Mouse (Mus musculus) erythroid progenitor cell, adult 5-6 weeks (primary cell): ENCODE results near the gene Tgfbr2. TPM values are rescaled to one million over a fixed set of nuclear protein-coding genes. Genes with fewer than 3 reads are reported as not detected.

Experiments used
- ATAC-seq: replicated peaks from 2 replicates; pipeline ENCODE4 v1.8.0; 2016; ENCODE audit warnings: moderate number of reproducible peaks, mild to moderate bottlenecking, moderate TSS enrichment, inconsistent platforms; ENCODE audit not compliant: poor library complexity, low FRiP score, severe bottlenecking
- total RNA-seq, 2 experiments: library from RNA; stranded (forward) in 1 of 2; stranded (reverse) in 1 of 2; fragments of 150-400 nt in 1 of 2; fragments of 186-747, 209-891 nt in 1 of 2; gene quantifications; 2 replicates each; pipeline versions ENCODE4 v1.2.3 to v1.2.4; 2015 to 2017; ENCODE audit warnings: low replicate concordance in 2 of 2

Tgfbr2 gene
- total RNA-seq, 2 experiments from 2014 or later = 5.3 to 10.5 TPM

DNA sequence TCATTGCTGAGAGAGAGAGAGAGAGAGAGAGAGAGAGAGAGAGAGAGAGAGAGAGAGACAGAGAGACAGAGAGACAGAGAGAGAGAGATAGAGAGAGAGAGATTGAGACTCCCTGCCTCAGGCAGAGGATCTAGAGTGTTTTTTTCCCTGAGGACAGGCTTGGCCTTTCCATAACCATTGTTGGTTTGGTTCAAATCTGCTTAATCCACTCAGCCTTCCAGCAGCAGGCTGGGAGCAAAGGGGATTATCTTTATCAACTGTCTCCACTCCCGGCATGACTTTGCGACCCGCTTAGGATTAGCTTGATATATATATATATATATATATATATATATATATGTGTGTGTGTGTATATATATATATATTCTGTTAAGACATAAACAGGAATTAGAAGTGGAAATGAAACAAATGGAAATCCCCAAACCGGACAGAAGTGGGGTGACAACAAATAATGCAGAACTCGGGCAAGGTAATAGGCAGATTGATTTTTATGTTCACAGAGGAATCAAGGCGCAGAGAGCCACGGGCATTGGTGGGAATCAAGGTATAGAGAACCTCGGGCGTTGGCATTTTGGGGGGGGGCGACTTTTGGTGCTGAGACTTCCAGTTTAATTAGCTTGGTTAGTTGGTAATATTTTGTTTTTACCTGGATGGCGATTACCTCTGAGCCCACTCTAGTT lies 22.5 kb upstream of the Tgfbr2 start:
- no peak for ATAC-seq

DNA sequence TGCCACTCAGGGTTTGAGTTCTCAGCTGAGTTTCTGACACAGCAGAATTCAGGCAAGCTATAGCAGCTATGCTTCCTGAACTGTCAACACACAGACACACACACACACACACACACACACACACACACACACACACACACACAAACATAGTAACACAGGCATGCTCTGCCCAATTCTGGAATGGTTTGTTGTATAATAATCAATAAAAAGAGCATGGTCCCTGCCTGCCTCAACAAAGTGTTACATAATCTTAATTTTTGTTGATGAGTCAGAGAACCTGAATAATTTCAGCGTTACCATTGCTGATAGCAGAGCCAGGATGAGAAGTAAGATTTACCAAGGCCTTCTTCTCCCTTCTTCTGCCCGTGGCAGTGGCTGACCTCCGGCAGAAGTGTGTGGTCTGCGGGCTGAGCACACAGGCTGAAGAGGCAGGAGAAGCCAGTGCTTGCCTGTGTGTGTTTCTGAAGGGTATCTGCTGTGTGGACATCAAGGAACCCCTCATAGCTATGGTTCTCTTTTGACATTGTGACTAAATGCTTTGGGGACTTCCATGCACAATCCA lies 18.8 kb upstream of the Tgfbr2 start:
- ATAC-seq = no peak

DNA sequence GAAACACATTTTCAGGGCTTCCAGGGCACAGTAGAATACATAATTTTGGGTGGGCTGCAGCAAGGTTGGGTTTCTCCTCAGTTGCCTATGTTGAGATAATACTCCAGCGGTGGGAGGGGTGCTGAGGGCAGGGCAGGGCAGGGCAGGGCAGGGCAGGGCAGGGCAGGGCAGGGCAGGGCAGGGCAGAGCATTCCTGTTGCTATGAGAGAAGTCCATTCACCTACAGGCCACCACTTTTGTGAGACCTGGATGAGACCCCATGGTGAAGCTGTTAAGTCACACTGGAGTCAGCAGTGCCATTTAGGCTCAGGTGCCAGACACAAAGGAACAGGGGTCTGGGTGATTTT lies 18.3 kb upstream of the Tgfbr2 start:
- ATAC-seq = no peak

DNA sequence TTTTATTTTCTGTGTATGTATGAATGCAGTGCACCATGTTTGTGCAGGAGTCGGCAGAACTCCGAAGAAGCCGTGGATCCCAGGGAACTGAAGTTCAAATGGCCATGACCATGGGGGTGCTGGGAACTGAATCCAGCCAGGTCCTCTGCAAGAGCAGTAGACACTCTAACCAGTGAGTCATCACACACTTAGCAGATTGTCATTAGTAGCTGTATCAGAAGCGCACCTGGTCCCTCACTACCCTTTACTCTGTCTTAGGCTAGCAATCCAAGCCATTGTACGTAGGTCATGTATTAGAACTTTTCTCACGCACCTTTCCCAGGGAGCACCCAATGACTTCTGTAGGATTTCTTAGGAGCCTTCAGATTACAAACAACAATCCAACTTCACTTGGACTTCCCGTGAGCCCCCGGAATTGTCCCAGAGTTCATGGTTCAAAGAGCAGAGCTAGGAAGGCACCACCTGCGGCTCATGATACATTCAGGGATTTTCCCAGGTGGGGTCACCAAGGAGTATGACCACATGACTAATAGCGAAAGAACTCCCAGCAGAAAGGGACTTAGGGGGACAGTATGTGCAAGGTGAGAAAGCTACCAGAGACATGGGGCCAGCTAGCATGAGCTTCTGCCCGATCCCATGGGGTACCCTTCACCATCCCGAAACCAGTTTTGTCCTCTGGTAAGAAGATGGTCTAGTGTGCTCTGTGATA lies 17.8 kb upstream of the Tgfbr2 start:
- no peak for ATAC-seq

DNA sequence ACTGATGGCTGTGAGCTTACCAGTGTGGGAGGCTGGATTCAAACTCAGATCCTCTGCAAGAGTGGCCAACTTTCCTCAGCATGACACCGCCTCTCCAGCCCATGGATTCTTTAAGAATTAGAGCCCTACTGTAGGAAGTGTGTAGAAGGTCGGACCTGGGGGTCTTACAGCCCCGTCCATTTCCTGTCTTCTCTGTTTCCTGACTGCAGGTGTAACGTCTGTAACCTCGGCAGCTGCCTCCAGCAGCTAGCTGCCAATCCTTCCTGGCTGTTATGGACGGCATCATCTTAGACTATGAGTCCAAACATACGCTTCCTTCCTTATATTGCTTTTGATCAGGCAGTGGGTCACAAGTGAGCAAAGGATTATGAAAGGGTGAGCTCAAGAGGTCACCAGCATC lies 17.1 kb upstream of the Tgfbr2 start:
- no peak for ATAC-seq

DNA sequence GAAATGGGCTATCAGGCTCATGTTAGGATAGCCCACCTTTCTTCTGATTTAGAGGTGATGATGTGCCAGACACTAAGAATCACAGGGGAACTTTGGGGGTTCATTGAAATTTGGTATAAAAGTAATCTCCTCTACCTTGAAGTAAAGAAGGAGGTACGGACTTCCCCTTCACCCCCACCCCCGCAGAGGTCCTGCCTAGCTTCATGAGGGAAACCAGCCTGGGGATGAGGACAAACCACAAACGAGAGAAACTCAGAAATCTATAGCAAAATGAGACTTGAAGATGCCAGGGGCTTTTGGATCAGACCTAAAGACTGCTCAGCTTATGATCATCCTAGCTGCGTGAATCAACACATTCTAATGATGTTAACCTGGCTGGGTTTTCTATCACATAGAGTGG lies 14.7 kb upstream of the Tgfbr2 start:
- no peak for ATAC-seq

DNA sequence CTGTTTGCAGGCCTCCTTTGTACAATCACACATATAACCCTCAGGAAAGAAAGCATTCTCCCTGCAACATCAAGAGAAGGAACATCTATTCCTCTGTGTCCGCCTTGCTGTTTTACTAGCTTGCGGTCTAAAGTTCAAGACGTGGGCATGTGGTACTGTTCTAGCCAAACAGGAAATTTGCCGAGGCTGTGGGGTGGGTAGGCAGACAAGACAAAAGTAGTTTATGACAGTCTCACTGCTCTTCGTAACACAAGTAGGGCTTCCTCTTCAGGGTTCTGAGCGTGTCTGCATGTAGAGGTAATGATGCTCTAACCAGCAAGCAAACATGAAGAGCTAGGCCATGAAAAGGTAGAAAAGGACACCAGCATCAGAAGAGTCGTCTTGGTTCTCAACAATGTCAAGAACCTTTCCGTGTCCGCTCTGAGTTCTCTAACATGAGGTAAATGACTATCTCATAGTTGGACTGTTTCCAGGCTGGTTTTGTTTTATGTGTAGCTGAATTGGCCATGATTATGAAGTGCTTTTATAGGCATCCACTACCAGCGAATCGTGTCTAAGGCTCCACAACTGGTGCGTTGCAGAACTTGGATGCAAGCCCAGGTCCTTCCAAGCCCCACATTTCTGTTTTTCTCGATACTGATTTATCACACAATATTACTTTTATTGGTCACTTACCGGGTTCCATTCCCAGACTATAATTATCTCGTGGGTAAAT lies 13.9 kb upstream of the Tgfbr2 start:
- ATAC-seq = no peak

DNA sequence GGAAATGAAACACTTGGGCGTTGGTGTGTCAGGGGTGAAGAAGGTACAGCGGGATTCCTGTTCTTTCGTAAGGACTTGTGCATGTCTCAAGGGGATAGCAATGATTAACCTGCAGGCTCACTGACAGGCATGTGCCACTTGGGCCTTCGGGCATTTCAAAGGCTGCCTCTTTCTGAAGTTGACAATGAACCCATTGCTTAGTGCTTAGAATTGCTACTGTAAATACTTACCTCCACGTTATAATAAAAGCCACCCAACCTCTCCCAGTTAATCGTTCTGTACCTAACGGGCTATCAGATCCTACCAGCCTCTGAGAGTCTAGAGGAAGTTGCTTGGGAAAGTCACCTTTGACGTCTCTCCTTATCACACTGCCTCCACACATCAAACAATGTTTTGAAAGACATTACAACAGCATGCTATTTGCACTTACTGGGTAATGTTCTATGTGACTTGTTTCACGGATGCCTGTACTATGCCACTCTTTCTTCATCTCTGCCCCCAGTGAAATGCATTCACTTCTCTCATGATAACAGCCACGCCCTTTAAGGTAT lies 12.1 kb upstream of the Tgfbr2 start:
- no peak for ATAC-seq

DNA sequence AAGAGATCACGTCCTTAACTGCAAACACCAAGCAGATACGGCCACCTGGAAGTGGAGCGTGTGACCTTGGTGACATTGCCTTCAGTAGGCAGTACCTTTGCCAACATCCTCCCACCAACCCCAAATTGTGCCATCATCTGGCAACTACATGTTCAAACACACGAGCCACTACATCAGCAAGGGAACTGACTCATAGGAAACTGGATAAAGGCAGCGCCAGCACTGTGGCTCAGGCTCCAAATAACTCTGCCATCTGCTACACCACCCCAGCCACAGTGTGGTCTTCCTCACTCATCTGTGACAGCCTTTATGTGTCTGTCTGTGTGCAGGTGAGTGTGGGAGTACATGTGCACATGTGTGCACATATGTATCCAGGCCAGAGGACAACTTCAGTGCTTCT lies 9.7 kb upstream of the Tgfbr2 start:
- ATAC-seq = no peak

DNA sequence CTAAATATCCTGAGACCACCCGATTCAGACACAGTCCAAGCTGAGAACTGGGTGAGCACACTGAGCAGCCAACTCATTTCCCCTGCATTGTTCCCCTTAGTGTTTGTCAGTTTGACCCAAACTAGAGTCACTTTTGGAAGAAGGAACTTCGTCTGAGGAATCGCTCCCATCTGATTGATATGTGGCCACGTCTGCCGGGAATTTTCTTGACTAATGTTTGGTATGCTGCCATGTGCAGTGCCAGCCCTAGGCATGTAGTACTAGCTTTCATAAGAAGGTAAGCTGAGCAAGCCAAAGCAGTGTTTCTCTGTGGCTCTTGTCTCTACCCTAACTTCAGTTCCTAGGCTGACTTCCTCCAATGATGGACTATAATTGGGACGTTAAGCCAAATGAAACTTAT lies 7.9 kb upstream of the Tgfbr2 start:
- ATAC-seq = no peak

DNA sequence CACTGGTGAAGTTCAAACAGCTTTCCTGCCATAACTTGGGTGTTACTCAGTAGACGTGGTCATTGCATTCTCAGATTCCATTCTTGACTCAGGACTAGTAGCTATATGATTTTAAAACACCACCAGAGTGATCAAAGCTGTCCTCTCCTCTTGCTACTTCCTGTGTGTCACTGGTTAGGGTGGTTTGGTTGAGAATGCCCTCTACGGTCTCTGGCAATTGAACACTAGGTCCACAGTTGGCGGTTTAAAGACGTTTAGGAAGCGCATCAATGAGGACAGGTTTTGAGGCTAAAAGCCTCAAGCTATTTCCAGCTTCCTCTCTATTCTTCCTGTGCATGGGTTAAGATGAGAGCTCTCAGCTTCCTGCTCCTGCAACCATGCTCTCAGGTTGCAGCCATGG lies 6.4 kb upstream of the Tgfbr2 start:
- ATAC-seq = no peak

DNA sequence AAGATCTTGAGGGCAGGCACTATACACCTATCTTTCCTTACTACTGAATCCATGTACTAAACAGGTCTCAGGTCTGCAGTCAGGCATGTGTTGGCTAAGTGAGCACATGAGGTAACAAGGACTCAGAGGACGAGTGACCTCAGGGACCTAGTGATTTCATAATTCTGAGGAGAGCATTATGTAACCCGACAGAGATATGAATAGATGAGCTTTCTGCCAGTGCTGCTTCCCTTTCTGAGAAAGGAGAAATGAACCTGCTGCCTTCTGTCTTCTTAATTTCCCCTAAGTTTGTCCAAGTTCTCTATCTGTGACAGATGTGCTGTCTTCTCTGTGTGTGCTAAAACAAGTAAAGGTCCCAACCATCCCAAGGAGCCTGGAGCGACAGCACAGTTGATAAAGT lies 3.0 kb upstream of the Tgfbr2 start:
- no peak for ATAC-seq

DNA sequence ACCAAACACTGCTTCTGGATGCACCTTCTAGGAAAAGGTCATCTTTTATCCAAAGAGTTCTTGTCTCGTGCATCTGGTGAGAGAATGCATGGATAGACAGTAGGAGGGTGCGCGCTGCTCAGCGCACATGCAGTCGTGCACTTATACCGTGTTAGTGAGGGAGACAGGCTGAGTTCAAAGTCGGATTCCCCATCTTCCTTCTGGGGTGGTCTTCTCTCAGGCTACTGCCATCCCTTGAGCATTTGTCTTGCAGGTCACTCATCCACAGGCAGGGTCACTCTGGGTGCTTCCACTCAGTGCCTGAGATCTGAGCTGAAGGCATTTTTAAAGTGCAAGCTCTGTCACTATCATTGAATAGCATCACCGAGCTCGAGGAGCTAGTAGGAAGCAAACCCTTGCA lies 1.9 kb upstream of the Tgfbr2 start:
- ATAC-seq = no peak

DNA sequence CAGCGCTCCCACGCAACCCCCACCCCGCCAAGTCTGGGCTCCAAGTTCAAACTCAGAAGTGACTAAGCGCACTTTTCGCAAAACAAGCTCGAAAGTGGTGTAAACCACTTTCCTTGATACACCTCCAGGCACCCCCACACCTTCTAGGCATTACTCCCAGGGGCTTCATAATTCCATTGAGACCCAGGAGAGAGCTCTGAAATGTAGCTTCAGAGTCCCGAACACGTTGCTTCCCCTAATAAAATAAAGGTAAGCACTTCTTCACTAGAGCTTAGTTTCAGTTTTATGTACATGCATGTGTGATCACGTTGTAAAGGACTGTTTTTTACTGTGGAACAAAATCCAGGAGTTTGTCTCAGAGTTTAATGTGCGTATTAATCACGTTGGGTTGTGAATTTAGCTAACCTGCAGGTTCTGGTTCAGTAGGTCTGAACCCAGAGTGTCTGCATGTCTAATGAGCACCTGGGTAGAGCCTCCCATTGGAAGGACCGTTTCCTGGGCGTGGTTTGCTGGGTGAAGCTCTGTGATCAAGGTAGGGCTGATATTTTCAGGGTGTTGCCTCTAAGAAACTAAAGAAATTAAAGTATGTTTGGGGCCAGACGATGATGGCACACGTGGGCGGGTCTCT lies 442 bp upstream of the Tgfbr2 start:
- ATAC-seq = no peak

DNA sequence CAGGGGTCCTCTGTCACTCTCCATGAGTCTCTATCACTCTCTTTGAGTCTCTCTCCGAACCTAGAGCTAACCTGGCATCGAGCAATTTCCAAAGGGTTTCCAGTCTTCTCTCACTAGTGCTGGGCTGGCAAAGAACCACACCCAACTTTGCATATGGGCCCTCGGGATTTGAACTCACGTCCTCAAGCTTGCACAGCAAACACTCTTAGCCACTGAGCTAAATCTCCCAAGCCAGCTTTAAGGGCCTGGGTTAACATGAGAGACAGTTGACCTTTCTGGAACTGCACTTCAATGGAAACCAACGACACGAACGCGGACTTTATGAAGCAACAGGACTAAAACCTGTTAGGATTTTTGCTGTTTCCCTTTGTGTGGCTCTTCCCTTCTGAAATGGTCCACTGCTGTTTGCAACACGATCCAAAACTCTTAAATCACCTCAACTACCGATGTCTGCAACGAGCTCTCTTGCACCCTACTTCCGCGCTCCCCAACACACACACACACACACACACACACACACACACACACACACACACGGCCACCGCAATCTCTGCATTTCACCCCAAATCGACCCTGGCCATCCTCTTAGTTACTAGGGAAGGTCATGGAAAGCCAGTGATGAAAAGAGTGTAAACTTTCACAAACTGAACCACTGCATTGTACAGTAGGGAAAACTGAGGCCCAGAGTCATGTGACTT lies 1.5 kb downstream of the Tgfbr2 start:
- no peak for ATAC-seq

DNA sequence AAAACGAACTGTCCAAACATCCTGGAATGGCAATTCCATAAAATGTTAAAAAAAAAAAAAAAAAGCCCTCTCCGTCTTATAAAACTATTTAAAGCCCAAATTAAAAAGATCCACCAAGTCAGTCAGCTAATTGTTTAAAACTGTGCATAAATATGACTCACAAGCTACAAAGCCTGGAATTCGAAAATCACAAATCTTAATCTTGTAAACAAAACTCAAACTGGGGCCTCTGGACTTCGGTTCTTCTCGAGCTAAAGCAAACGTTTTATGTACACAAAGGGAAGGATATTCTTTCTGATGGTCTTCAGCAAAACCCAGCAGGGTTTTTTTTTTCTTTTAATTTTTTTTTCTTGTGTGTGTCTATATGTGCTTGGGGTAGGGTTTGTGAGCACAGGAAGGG lies 2.1 kb downstream of the Tgfbr2 start:
- ATAC-seq = no peak

DNA sequence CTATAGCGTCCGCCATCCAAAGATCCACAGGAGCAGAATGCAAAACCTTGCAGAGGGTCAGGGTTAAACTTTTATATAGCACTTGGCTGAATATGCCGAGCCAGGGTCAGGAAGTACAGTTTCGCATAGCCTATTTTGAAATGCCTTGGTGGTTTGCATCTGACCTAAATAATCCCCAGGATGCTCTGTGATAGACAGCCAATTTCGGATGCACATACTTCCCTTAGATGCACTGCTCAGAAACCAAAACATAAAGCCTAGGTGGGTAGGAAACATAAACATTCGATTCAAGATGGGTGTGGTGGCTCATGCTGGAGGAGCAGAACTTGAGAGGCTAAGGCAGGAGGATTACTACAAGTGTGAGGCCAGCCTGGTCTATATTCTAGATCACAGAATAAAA lies 6.1 kb downstream of the Tgfbr2 start:
- no peak for ATAC-seq

DNA sequence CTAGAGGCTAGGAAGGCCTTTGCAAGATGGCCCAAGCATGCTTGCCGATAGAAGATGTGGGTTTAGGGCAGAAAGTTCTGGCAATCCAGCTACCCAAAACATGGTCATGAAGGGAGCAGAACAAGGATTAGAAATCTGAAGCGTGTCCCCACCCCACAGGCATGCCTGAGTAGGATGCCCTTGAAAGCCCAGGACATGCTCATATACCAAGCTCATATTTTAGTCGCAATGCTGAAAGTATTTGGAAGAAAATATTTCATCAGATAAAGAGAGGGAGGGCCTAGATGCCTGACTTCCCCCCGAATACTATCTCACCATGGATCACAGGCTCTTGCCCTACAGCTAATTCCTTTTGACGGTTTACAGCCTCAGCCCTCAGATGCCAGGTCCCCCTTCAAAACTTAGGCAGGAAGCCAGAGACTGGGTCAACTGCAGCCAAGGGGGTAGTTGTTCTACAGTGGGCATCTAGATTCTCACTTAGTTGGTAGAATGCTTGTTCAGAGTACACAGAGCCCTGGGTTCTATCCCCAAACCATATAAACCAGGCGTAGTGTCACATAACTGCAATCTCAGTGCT lies 7.8 kb downstream of the Tgfbr2 start:
- no peak for ATAC-seq

DNA sequence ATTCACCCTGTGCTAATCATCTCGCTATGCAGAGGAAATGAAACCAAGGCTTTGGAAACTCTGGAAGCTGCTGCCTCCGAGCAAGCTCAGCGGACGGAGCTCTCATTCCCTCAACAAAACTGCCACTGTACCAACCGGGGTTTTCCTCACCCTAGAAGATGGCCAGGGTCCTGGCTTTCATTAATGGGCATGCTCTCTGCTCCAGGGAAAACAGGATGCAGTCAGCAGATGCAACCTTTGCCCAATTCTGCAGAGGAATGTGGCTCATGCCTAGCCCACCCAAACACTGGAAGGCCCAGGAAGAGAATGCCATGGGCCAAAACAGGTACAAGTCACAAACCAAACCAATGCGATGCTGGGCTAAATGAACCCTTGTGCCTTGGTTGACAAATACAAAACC lies 8.8 kb downstream of the Tgfbr2 start:
- ATAC-seq = no peak
